Mouse (Mus musculus): ENCODE data around the gene Sirt2.

Sirt2 gene
- long read RNA-seq, experiment 1, transcript Sirt2-202 (15 exons, 1,828 nt), result major isoform, 50 of 82 reads
- long read RNA-seq, experiment 1, transcript Sirt2-201 (16 exons, 1,843 nt), result minor isoform, 19 of 82 reads
- long read RNA-seq, experiment 1, partial matches to known transcripts, result 3 of 82 reads
- long read RNA-seq, experiment 1, other reads (novel, unspliced or antisense), result 8 of 82 reads
- long read RNA-seq, experiment 2, transcript Sirt2-201 (16 exons, 1,843 nt), result minor isoform, 11 of 97 reads
- long read RNA-seq, experiment 2, transcript Sirt2-202 (15 exons, 1,828 nt), result major isoform, 60 of 97 reads
- long read RNA-seq, experiment 2, transcript Sirt2-209 (13 exons, 1,585 nt), result minor isoform, 5 of 97 reads
- long read RNA-seq, experiment 2, partial matches to known transcripts, result 8 of 97 reads
- long read RNA-seq, experiment 2, other reads (novel, unspliced or antisense), result 11 of 97 reads

- intact Hi-C loops (cut with DNase I), result no loop called here
Observed at GRCm38 (mm10) chr7:28766173-28766879, at the start of gene Sirt2. Gene Sirt2 (plus strand): TSS chr7:28766735.

DNA sequence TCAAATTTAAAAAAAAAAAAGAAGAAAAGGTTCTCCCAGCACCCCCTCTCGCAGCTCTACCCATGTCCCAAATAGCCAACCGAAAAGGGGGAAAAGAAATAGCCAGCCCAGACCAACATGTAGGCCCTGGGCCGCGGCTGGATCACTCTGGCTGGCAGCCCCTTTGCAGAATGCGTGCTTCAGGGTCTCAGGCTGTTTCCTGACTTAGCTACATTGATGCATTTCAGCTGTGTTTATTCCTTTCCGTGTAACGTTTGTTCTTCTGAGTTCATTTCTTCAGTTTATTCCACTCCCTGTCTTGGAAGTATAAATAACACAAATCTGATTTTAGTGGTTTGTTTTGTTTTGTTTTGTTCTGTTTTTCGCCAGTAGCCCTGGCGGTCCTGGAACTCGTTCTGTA lies 48.8 kb upstream of the Sirt2 start:
- intact Hi-C loops (cut with DNase I), result no loop called here

GRCm38 (mm10) chr7:28719159-28719558 lies 47.4 kb upstream of the Sirt2 start:
- intact Hi-C loops (cut with DNase I), result no loop called here

DNA sequence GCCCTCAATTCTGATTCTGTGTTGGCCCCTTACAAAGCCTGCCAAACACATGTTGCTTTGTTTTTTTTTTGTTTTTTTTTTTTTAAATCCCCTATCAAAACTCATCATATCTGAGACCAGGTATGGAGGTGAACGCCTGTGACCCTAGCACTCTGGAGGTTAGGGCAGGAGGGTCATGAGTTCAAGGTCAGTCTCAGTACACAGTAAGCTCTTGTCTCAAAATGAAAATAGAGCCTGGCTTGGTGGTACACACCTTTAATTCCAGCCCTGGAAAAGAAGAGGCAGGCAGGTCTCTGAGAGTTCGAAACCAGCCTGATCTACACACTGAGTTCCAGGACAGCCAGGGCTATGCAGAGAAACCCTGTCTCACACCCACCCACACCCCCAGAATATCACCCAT lies 46.9 kb upstream of the Sirt2 start:
- intact Hi-C loops (cut with DNase I), result no loop called here

DNA sequence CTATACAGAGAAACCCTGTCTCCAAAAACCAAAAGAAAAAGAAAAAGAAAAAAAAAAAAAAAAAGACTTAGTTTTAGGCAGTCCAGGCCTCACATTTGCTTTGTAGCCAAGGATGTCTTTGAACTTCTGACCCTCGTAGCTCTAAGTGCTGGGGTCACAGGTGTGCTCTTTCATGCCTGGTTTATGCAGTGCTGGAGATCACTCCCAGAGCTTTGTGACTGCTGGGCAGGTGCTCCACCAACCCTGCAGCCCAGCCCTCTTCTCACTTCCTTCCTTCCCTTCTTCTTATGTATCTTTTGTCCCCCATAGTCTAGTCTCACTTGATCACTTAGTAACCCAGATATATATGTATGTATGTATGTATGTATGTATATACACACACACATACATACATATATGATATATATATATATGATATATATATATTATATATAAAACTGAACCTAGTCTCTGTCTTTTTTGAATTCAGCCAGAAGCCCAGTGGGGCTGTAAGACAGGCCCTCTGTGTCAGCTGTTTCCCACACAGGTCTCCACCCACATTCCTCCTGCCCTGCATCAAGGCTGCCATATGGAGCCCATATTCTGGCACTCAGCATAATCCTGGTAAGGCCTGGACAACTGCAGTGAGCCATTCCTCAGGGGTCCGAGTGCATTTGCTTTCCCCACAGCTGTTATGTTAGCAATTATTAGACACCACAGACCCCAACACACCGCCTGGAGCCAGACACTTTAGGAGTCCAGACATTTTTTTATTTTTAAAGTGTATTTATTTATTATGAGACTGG lies 45.6 kb upstream of the Sirt2 start:
- intact Hi-C loops (cut with DNase I), result no loop called here

GRCm38 (mm10) chr7:28722079-28722478 lies 44.5 kb upstream of the Sirt2 start:
- intact Hi-C loops (cut with DNase I), result no loop called here

DNA sequence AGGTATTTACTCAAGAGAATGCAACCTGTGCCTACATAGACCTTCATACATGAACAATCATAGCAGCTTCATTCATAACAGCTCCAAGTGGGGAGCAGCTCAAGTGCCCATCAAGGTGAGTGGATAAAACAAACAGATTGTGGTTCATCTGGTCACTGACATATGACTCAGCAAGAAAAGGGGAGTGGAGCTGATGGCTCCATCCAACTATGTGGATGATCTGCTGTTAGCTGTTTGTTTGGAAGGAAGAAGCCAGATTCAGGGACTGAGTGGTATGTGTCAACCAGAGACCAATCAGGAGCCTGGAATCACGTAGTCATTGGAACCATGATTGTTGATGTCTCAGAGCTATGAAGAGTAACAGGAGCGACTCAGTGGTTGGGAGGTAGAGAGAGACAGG lies 41.9 kb upstream of the Sirt2 start:
- intact Hi-C loops (cut with DNase I), result loop anchor here (5.0 kb wide), 1 partner anchor 277 kb away; no protein-coding TSS in a partner anchor

DNA sequence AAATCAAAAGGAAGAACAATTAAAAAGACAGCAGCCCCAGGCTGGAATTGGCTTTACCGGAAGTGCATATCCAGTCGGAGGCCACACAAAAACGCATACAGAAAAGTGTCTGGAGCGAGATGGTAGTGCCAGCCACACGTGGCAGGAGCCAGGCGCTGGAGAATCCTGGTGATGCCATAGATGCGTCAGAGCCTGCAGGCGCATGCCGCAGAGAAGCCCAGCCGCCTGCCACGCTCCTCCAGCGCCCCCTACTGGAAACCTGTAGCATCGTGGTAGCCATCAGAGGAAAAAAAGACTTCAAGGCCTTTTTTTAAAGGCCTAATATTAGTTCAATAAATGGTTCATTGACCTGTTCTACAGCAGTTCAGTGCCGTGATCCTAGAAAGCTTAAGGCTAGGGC lies 39.9 kb upstream of the Sirt2 start:
- intact Hi-C loops (cut with DNase I), result loop anchor here (2.0 to 5.0 kb wide), 2 partner anchors 124 to 279 kb away; no protein-coding TSS in a partner anchor

GRCm38 (mm10) chr7:28727649-28728340 lies 38.7 kb upstream of the Sirt2 start:
- intact Hi-C loops (cut with DNase I), result loop anchor here (2.0 to 5.0 kb wide), 2 partner anchors 125 to 280 kb away; no protein-coding TSS in a partner anchor

DNA sequence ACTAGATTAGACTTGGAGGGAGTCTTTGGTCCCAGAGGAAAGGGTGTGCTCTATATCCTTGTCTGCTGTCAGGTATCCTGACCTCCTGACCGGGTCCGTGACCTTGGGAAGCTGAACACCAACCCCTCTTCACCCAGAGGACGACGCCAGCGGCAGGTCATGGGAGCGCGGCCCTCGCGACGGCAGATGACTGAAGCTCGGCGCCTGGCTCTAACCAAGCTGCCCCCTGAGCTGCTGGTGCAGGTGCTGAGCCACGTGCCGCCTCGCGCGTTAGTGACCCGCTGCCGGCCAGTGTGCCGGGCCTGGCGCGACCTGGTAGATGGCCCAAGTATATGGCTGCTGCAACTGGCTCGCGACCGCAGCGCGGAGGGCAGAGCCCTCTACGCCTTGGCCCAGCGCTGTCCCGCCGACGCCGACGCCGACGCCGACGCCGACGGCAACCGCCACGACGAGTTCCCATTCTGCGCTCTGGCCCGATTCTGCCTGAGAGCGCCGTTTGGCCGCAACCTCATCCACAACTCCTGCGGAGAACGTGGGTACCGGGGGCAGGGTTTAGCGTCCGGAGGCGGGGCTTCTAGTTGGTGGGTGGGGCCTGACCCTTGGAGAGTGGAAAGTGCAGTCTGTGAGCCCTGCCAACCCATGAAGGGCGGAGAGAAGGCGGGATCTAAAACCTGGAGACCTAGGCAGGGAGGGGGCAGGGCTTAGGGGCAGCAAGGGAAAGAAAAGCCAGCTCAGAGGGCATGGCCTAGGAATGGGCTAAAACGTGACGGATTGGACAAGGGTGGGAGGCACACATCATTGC lies 34.0 kb upstream of the Sirt2 start:
- intact Hi-C loops (cut with DNase I), result no loop called here

GRCm38 (mm10) chr7:28733211-28733610 lies 33.3 kb upstream of the Sirt2 start:
- intact Hi-C loops (cut with DNase I), result no loop called here

DNA sequence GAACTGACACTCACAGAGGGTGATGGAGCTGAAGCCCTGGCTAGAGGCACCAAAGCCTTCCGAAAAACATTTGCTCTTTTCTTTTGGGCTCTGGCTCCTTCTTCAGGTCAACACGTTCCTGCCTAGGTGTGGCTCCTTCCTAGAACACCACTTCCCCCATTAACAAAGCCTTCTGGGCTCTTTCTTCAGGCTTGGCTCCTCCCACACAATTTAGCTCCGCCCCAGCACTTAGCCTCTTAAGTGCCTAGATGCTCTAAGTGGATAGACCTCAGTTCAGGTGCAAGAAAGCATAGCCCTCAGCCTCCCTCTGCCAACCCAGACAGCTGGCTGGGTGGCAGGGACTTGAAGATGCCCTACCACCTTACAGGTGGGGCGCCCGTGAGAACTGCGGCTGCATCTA lies 30.8 kb upstream of the Sirt2 start:
- intact Hi-C loops (cut with DNase I), result no loop called here

DNA sequence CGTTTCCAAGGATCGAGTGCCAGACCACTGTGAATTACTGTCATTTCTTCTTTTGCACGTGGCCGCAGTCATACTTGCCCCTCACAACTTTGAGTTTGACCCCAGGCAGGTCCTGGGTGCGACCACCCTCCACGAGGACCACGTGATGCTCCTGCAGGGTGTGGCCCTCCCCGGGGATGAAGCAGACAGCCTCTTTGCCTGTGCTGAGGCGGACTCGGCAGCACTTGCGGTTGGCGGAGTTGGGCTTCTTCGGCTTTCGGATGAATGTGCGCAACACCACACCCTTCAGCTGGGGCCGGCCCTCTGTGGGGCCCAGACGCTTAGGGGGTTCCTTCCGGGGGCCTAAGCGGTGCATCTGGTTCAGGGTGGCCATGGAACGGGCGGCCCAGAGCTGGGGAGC lies 26.7 kb upstream of the Sirt2 start:
- intact Hi-C loops (cut with DNase I), result no loop called here

- intact Hi-C loops (cut with DNase I), result no loop called here
Observed at GRCm38 (mm10) chr7:28740949-28741348, 25.6 kb upstream of the Sirt2 start.

- intact Hi-C loops (cut with DNase I), result no loop called here
Observed at GRCm38 (mm10) chr7:28741368-28741708, 25.2 kb upstream of the Sirt2 start.

GRCm38 (mm10) chr7:28741709-28742438 lies 24.7 kb upstream of the Sirt2 start, which contains the start of the genes Mrps12 and Sars2:
Gene Mrps12 (minus strand): TSS chr7:28741820.
Gene Sars2 (plus strand): TSS chr7:28741992.
- intact Hi-C loops (cut with DNase I), result no loop called here

DNA sequence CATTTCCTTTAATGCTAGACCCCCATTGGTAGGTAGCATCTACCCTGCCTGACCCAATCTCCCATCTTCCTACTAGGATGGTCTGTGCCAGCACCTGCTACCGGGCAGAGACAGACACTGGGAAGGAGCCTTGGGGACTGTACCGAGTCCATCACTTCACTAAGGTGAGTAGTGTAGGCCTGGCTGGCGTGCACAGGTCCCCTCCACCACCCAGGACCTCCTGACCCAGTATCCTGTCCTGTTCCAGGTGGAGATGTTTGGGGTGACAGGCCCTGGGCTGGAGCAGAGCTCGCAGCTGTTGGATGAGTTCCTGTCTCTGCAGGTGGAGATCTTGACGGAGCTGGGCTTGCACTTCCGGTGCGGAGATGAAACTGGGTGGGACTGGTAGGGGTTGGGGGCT lies 16.6 kb upstream of the Sirt2 start:
- intact Hi-C loops (cut with DNase I), result no loop called here

GRCm38 (mm10) chr7:28756079-28756478 lies 10.5 kb upstream of the Sirt2 start, which contains the start of gene Ccer2:
Gene Ccer2 (plus strand): TSS chr7:28756174.
- intact Hi-C loops (cut with DNase I), result no loop called here

DNA sequence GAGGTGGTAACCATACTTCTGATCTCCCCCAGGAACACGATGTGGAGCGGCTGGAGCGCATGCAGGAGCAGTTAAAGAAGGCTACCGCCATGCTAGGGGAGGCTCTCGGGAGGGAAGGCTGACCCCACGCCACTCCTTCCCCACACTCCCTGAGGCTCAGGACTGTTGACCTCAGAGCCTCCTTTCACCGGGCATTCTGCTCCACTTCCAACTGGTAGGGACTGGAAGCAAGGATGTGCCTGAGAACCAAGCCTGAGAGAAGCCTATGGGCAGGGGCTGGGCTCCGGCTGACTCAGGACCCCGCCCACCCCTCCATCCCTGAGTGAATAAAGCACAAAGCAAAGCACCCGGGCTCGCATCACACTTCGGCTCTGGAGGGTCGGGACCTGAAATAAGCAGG lies 7.9 kb upstream of the Sirt2 start:
- intact Hi-C loops (cut with DNase I), result no loop called here
